Mouse (Mus musculus) cerebellum, postnatal 10 days (tissue): ENCODE results near the gene Sqor.

Source experiments
- DNase-seq, 2 experiments: peaks; one replicate each; pipeline ENCODE4 v3.0.0; 2021; ENCODE audit warnings: mixed read lengths in 2 of 2

The Sqor gene

DNA sequence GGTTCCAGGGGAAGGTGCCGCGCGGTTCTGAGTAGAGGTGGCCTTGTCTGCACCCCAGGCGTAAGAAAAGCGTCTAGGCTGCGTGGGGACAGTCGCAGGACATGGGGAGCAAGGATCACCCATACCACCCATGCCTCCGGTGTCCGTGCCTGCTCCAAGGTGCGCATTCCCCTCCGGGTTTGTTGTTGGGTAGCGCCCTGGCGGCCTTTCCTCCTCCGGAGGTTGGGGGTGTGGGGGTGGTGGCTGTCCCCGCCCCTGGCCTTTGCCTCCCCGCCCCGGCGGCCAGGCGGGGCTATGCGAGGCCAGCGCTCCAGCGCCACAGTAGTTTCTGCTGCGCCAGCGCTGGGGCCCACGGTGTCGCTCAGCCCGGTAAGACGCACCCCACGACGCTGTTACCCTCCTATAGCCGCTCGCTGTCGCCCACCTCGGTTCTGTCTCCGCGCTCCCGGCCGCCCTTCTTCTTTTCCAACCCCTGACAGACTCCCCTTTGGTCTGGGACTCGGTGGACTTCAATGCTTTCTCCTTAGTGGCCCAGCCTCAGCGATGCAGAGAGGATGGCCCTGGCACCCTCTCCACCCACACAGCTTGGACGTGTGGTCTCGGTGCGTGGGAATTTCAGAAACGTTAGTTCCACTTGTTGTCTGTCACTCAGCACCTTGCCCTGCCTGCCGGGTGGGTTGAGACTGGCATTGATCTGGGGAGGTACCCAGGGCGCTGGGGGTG lies at the start of gene Sqor:
Gene Sqor, plus strand, starts transcription at position 167 of the 723 bp plus-strand sequence.
- DNase-seq = peak; percentile 36 to 56

DNA sequence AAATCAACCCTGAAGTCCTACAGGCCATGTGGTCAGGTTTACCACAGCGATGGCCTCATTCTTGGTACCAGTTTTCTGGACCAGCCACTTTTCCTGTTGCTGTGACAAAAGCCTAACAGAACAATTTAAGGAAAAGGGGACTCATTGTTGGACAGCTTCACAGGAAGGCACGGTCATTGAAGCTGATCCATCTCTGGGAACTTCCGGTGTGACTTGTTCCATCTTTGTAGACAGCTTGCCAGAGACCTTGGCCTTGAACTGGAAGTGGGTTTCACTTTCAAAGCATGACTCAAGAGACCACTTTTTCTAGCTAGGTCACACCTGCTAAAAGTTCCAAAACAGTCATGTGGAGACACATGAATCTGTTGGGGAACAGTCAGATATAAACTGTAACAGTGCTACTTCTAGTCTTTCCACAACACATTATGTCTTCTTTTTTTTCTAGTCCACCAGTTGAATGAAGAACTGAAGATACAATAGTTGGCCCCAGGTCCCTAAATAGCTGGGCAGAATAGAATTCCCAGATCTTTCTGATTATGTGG lies 48.7 kb upstream of the Sqor start:
- DNase-seq = no peak

DNA sequence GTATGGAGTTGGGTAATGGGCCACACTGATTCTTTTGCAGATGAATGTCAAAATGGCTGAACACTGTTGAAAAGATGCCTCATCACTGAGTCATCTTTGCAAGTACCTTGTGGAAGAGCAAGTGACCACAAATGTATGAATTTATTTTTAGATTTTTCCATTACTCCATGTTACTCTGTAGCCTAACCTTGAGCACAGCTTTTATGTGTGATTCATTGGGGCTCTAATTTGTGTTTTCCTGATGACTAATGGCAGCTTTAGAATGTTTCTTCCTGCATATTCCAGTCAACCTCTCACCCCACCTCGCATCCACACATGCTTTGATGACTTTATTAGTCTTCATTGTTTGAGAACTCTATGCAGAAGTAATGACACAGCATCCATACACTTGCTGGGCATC lies 45.8 kb upstream of the Sqor start:
- no peak for DNase-seq

DNA sequence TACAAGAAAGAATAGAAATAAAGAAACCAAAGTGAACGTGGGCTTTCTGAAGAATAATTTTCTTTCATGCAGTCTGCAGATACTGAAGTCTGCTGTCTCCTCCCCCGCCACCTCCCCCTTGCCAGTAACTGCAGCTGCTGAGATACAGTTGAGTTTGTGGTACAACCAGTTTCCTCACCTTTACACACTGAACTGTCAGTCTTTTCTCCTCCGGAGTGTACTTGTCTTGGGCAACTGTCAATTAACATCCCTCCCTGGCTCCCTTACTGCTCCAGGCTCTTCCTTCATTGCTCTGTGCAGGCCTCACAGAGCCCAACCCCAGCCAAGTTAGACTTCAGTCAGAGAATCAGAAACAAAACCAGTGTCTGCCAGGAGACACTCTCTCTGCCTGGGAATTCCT lies 44.5 kb upstream of the Sqor start:
- DNase-seq = no peak

DNA sequence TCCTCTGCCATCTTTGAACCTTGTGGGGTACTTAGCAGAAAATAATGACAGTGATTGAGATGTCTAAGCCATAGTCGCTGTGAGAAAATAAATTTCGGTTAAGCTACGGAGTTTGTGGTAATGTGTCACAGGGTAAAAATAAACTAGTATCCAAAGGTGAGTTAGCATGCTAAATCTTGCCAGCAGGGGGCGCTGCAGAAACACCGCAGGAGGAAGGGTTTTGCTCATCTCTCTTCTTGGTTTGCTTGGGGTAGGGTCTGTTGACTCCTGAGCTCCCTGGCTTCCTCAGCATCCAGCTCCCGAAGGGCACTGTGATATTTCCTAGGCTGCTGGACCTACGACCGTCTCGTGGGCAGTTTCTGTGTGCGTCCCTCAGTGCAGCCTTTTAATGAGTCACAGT lies 39.4 kb upstream of the Sqor start:
- peak; percentile 47 to 56 for DNase-seq

DNA sequence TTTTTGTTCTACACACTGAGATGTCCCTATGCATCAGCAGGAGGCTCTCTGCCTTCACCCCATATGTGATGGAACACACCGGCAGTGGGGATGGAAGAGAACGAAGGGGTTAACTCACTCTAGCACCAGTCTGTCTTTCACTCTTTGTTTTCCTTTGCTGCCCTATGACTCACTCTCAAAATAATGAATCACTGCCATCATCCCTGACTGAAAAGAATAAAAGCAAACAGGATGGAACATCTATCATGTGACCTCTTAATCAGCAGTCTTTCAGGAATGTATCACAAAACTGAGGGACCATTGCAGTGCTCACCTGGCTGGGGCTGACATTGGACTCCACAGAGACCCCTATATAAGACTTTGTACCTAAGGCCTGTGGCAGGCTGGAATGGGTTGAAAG lies 33.6 kb upstream of the Sqor start:
- DNase-seq = no peak

DNA sequence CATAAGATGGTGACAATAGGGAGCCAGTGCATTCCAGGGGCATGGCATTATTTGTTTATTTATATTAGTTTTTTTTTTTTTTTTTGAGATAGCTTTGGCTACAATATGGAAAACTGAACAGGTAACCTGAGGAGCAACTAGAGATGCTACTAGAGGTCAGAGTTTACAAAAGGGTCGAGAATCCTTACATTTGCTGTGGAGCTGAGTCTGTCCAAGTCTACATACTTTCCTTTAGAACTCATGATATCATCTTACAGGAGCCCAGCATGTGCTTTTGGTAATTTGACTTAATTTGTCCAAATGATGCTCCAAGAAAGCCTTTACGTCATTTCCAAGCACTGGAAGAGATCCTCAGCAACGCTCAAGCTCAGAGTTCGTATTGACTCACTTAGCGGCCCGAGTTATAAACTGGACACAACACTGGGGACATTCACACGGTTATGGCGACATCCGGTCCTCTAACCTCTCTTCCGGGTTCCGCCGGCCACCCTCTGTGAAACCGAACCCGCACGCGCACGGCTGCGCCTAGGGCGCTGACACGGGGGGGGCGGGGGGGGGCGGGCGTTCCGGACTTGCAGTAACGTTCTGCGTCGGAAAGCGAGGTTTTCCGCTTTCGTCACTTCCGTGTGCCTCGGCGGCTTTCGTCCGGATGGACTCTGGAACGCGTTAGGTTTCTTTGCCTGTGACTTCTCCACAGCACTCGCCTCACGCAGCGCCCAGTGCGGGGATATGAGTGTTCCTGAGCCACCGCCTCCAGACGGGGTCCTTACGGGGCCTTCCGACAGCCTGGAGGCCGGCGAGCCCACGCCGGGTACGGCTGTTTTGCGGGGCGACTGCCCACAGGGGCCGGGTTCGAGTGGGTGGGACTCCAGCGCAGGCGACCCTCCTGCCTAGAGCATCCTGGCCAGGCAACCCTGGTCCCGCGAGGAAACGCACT lies 26.9 kb upstream of the Sqor start, which contains the start of gene Bloc1s6:
Gene Bloc1s6, plus strand, starts transcription at position 610 of the 937 bp plus-strand sequence.
- peak; percentile 94 to 95 for DNase-seq

DNA sequence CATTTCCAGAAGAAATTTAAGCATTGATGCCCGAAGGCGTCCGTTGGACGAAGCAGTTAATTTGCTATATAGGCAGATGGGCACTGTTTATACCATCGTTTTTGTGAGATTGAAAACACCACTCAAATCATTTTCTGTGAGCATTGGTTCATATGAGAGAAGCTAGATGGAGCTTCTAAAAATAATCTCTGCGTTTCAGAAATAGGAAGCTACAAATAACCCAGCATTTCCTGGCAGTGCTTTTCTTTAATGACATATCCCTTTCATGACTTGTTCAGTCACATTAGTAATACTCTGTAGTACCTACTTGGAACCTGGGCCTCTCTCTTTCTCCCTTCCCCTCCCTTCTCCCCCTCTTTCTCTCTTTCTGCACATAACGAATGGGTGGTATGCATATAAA lies 26.0 kb upstream of the Sqor start:
- peak in 1 of 2 experiments; percentile 21 for DNase-seq

DNA sequence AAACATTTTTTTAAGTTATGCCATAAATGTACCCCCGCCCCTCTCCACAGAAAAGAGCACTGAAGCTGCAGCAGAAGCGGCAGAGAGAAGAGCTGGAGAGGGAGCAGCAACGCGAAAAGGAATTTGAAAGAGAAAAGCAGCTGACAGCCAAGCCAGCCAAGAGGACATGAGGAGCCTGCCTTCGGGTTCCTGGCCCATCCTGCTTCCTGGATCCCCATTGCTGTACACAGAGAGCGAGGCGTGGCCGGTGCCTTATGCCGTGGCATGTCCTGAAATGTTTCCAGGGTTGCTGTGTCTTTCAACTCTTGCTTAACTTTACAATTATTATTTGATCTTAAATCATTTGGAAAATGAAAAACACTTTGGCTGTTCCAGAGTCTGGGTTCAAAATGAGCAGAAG lies 18.6 kb upstream of the Sqor start:
- no peak for DNase-seq

DNA sequence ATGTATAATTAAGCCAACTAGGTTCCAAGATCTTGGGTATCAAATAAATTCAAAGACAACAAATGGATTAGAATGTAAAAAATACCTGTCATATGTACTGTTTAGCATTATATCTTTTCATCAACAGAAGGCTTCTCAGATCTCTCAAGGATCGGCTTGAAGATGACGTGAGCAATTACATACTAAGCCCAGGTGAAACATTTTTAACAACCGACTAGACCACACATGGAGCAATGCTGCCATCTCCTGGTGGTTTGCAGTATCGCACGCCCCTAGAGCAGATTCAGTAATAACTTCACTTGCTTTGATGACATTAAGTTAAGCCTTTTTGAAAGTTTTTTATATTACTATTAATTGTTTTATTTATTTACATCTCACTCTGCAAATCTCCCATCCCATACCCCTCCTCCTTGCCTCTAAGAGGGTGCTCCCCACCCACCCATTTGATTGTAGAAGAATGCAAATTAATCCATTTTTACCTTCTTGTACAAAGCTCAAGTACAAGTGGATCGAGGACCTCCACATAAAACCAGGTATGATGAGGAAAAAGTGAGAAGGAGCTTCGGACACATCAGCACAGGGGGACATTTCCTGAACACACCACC lies 11.2 kb upstream of the Sqor start:
- DNase-seq = peak; percentile 75 to 83

DNA sequence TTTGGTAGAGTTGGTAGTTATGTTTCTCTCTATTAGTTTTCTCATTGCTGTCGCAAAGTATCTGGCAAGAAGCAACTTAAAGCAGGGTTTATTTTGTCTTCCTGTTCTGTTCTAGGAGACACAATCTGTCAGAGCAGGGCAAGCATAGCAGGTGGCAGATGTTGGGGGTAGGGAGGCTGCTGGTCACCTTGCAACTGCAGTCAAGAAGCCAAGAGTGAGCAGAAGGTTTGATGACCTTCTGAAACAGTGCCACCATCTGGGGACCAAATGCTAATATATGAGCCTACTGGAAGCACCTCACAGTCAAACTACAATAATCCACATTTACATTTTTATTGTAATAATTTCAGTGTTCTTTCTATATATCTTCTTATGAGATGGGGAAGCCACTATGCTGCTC lies 5.2 kb upstream of the Sqor start:
- DNase-seq = peak; percentile 68 to 72

DNA sequence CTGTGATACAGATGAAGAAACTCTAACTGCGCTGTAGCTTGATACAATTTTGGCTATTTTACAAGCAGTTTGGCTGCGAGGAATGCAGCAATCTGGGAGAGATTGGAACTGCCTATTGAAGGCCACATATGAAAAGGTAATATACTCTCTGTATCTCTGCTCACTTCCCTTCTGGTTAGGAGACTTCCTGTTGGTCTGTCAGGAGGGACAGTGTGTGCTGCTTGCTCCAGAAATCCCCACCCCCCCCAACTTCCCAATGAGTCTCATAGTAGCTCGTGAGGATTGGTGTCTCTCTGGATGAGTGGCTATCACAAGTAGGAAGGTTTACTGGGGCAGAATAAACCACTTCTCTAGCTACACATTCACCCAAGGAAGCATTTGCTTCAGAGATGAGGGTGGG lies 2.0 kb upstream of the Sqor start:
- DNase-seq = no peak

DNA sequence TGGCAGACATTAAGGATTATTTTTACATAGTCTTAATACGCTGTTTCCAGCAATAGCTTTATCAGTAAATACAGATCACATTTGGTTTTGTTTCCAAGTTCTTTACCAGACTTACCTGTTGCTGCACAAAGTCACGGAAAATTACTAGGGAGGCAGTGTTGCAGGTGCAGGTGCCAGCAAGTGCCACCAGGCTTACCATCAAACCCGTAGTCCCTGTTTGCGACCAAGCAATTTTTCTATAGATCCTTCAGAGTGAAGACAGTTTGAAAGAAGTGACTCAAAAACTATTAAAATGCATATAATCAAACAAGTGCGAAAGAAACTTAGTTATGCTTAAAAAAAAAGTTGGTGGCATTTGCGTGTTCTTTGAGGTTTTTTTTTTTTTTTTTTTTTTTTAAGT lies 511 bp upstream of the Sqor start:
- no peak for DNase-seq

DNA sequence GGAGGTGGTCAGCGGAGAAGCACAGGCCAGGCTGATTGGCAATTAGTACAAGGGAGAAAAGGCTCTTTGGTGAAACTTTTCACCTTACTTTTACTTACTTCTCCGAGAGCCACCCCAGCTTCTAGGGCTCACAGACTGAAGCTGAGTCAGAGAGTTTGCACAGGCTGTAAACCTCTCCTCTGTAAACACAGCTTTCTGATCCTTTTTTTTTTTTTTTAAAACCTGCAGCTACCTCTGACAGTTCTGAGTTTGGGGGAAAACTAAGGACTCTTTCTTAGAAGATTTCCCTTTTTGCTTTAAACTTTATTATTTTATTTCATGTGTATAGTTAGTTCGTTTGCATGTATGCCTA lies 733 bp downstream of the Sqor start:
- DNase-seq = no peak

DNA sequence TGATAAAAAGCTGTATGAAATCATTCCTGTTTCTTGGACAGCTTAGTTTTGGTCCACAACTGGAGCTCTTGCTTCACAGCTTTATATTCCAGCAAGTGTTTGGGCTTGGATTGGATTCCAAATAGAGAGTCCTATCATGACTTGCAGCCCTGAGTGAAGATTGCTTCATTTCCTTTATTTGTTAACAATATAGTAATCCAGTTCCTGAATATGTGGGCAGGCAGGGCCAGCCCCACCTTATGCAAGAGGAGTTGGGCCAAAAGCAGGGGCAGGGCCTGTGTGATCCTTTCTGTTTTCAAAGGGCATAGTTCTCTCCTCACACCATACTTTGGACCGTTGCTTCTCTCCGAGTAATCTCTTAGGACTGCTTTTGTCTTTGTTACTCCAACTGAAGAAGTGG lies 6.0 kb downstream of the Sqor start:
- no peak for DNase-seq

DNA sequence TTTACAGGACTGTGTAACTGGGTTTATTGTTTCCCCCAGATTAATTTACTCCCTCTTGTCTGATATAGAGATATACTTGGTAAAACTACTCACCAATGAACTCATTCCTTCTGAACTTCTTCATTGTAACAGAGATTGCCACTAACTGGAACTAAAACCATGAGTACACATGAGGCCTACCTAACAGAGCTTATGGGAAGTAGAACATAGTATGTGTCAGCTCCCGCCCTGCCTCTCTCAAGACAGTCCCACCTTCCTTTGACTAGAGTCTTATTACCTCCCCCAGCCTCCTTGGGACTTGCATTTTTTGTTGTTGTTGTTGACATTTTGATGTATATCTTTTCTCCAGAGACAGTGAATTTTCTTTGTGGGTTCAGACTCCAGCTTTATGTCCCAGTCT lies 7.9 kb downstream of the Sqor start:
- DNase-seq = no peak

DNA sequence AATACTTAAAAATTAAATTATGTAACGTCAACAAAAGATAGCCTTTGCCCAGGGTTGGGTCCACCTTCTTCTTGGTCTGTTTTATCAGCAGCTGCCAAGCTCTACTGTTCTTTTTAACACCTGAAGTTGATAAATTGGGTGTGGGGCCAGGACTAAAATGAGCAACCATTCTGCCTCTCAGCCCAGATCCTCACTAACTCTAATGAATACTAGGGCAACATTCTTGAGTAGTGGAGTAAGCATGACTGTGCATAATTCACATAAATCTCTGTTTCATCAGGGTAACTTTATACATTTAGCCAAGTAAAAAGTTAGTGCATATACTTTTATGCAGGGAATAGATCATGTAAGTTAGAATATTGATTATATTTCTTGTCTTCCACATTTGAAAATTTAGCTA lies 10.5 kb downstream of the Sqor start:
- no peak for DNase-seq

DNA sequence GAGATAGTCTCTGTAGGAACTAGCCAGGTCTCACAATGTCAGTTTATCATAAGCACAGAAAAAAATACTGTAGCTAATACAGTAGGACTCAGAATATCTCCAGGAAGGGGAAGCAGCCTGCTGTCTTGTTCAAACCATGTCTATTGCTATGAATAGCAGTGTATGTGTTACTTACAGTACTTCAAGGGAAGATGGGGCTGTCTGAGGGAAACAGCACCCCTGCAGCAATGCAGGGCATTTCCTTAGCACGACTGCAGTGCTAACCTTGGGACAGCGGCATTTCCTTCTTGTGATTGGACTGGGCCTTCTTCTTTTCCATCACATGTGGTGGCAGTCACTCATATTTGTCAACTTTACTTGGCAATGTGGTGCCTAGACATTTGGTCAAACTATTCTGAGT lies 11.8 kb downstream of the Sqor start:
- no peak for DNase-seq

DNA sequence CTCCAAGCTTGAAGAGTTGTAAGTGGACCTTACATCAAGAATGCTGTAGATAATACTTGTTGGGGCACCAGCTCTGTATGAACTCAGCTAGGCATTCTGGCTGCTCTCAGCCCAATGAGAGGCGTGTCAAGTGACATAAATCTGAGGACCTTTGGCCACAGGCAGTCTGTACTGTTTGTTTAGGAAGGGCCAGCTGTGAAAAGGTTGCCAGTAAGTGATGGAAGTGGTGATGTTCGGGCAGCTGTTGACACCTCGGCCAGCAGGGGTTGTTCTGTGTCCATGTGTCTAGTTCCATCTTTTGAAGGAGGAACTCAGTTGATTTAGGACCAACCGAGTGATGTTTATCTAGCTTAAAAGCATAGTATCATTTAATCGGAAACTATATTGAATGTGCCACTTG lies 14.9 kb downstream of the Sqor start:
- DNase-seq = no peak

DNA sequence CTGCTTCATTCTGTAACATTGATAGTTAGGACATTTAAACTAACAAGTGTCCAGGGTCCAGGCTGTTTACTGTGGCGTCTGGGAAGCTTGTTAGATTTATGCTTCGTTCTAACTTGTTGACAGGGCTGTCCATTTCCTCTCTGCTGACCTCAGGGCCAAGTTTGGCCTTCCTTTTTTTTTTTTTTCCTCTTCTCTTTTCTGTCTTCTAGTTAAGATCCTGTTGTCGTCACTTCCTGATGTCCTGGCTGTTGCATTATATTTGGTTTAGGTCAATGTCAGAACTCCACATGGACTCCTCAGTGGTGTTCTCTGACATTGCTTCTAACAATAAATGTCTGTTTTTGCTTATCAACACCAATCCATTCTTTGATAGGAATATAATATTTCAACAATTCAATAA lies 15.4 kb downstream of the Sqor start:
- no peak for DNase-seq

DNA sequence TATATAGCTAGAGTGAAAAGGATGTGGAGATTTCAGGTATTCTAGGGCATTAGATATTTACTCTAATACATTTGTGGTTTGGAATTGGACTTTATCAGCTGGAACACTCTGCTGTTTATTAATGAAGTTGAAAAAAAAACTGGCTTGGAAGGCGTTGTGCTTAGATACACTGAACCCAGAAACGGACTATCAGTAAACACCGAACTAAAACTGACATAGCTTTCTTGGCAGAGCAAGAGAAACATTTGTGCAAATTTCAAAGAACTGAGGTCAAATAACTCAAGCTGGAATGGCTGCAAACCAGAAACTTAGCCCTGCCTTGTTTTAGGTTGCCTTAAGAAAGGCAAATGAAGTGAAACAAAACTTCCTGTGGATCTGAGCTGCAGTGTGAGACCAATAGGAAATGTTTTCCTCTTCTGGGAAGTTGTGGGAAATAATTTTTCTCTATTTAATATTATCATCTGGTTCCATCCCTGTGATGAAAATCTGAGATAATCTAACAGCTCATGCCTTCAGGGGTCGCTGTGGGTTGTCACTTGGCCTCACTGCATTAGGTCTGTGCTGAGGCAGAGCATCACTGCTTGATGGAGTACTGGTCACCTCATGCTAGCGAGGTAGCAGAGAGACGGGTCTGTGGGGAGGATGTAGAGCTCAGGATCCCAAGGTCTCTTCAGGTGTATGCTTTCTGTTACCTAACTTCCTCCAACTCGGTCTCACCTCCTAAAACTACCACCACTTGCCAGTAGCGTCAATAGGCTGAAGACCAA lies 16.7 kb downstream of the Sqor start:
- DNase-seq = no peak

DNA sequence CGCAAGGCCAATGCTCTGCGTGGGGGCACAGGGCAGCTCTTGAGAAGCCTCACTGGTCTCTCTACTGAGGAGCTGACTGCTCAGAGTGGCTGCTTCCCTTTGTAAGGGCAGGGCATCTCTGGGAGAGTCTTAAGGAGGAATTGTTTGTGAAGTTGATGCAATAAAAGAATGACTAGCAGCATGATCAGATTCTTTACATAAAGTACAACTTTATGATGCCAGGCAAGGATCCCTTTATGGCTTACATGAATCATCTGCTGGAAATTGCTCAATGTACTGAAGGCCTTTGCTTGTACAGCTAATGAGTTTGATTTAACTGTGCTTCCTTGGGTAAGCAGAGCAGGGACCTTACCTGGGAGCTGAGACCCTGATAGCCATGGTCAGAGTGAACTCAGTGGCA lies 18.7 kb downstream of the Sqor start:
- DNase-seq = no peak

DNA sequence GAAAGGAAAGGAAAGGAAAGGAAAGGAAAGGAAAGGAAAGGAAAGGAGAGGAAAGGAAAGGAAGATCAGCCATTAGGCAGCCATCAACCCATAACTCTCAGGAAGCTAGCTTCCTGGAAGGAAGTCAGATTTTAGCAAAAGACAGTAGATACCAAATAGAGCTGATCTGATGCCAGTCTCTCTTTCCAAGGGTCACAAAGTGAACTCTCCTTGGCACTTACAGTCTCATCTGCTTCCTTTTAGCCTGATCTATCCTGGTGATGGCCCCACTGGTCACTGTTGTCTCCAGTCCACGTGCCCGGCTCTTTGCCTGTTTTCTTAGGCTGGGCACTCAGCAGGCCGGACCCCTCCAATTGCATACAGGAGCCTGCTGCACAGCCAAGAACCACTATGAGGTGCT lies 19.7 kb downstream of the Sqor start:
- DNase-seq = no peak
